Mouse (Mus musculus) effector memory CD4-positive, alpha-beta T cell, adult 7 months (primary cell): ENCODE measurements around the gene Scn3a. TPM values are rescaled to one million over a fixed set of nuclear protein-coding genes. Genes with fewer than 3 reads are reported as not detected.

ENCODE experiments used
- polyA plus RNA-seq: library from polyadenylated mRNA; unstranded; fragments of 100-300 nt; shearing (Covaris generic); gene quantifications from one replicate; pipeline ENCODE4 v1.2.1, GENCODE M21; 2017

The Scn3a gene
- polyA plus RNA-seq: 0.30 TPM

GRCm38 (mm10) chr2:65566793-65567787, at the start of gene Scn3a:
Gene Scn3a (minus strand): TSS chr2:65567627.

Other genes starting within 250 kb of the Scn3a start
- 0.50 TPM for gene Slc38a11, start 203.6 kb downstream of the Scn3a start, polyA plus RNA-seq
- gene Scn2a, start 53.1 kb upstream of the Scn3a start, polyA plus RNA-seq: 0.09 TPM